Mouse (Mus musculus): Measurements from ENCODE around the gene Capn12.

- TF ChIP-seq POLR2A (IDR thresholded peaks at IDR 0.05; ENCODE audit: borderline replicate concordance, insufficient read depth, low read length): no peak
- TF ChIP-seq CTCF (IDR thresholded peaks at IDR 0.05; ENCODE audit: borderline replicate concordance, insufficient read depth, low read depth, low read length): no peak
These were observed 5.1 kb upstream of the Capn12 start for GRCm38 (mm10) chr7:28876099-28876498.
